Mouse (Mus musculus): ENCODE measurements around the gene Ccl1. TPM values are rescaled to one million over a fixed set of nuclear protein-coding genes. Genes with fewer than 3 reads are reported as not detected.

The Ccl1 gene
- polyA plus RNA-seq, 1 experiment from 2014 or later, result not detected

DNA sequence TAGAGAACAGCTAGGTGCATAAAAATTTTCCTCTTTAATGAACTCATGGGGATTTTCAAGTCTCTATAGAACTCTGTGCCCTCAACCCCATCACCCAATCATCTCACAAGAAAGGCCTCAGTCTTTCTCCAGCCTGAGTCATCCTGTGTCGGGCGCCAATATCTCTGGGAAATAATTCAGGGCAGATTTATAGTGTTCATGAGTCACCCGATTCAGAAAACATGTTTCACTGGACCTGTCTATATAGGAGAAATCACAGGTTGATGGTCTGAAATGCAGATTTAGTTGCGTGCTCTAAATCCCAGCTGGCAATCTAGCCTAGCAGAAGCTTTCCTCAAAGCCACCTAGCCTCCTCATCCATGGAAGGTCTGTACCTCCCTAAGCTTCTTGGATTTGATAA, 136.0 kb downstream of the Ccl1 start:
- no peak for DNase-seq (ENCODE audit: low spot score)
- Histone ChIP-seq H3K4me3 (no peak overlapping the region), H3K9me3 (no peaks in the 10 kb centered on the region), H3K4me1 (no peaks in the 10 kb centered on the region), H3K27me3 (replicated peaks; ENCODE audit: low read depth, poor library complexity, severe bottlenecking) (no peaks in the 10 kb centered on the region), H3K36me3 (replicated peaks) (no peaks in the 10 kb centered on the region), H3K27ac (replicated peaks) (no peak overlapping the region)
- WGBS, result 93% methylated on average over 4 of the region's 4 CpGs

- Histone ChIP-seq H3K36me3 (replicated peaks) (no peaks in the 10 kb centered on the region), H3K4me1 (no peaks in the 10 kb centered on the region), H3K27me3 (replicated peaks; ENCODE audit: low read depth, poor library complexity, severe bottlenecking) (no peaks in the 10 kb centered on the region), H3K9me3 (no peaks in the 10 kb centered on the region), H3K4me3 (no peak overlapping the region), H3K27ac (replicated peaks) (no peak overlapping the region)
- 95% methylated on average over 2 of the region's 2 CpGs for WGBS
- DNase-seq (ENCODE audit: low spot score), result no peak
These were observed 137.2 kb downstream of the Ccl1 start for GRCm38 (mm10) chr11:82168308-82168707.

- Histone ChIP-seq H3K36me3 (replicated peaks) (no peaks in the 10 kb centered on the region), H3K27ac (replicated peaks) (no peak overlapping the region), H3K27me3 (replicated peaks; ENCODE audit: low read depth, poor library complexity, severe bottlenecking) (no peaks in the 10 kb centered on the region), H3K4me1 (no peaks in the 10 kb centered on the region), H3K9me3 (no peaks in the 10 kb centered on the region), H3K4me3 (no peak overlapping the region)
- DNase-seq (ENCODE audit: low spot score), result no peak
- 67% methylated on average over 8 of the region's 8 CpGs for WGBS
These were observed 142.2 kb downstream of the Ccl1 start for GRCm38 (mm10) chr11:82163285-82163684.

GRCm38 (mm10) chr11:82159126-82159525, 146.4 kb downstream of the Ccl1 start:
- Histone ChIP-seq H3K4me3 (no peak overlapping the region), H3K4me1 (no peaks in the 10 kb centered on the region), H3K36me3 (replicated peaks) (no peaks in the 10 kb centered on the region), H3K9me3 (no peaks in the 10 kb centered on the region), H3K27ac (replicated peaks) (no peak overlapping the region), H3K27me3 (replicated peaks; ENCODE audit: low read depth, poor library complexity, severe bottlenecking) (no peaks in the 10 kb centered on the region)
- 82% methylated on average over 2 of the region's 2 CpGs for WGBS
- DNase-seq (ENCODE audit: low spot score), result no peak

DNA sequence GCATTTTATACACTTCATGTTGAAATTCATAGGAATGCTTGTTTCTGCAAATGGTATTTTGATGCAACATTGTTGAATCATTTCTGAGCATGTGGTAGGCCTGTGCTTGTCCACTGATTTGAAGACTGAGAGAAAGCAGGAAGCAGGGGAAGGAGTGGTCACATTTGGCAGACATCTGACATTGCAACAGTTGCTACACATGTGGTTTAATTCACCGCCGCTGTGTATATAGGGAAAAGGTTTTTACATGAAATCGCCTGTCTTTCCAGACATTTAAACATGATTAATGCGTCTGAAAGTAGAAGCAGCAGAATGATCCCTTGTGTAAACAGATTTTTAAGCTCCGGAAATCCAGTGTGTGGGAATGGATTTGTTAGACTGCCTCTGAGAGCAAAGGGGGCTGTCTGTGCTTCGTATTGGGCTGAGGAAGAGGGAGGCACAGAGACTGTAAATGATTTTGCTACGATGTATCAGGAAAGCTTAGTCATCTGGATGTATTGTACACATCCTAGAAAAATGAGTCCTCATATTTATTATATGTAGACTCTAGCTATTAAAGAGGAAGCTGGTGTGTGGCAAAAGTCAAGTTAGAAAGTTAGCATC, 165.9 kb downstream of the Ccl1 start:
- no peaks in the 10 kb centered on the region for H3K36me3 ChIP-seq (replicated peaks)
- no peaks in the 10 kb centered on the region for H3K4me1 ChIP-seq
- WGBS, result 76% methylated on average over 7 of the region's 7 CpGs
- H3K9me3 ChIP-seq, result no peaks in the 10 kb centered on the region
- DNase-seq (ENCODE audit: low spot score), result no peak
- H3K4me3 ChIP-seq, result no peak overlapping the region
- no peaks in the 10 kb centered on the region for H3K27me3 ChIP-seq (replicated peaks; ENCODE audit: low read depth, poor library complexity, severe bottlenecking)
- no peak overlapping the region for H3K27ac ChIP-seq (replicated peaks)

- 91% methylated on average over 2 of the region's 2 CpGs for whole genome bisulfite sequencing
- no peak for DNase-seq (ENCODE audit: low spot score)
- no peak overlapping the region for H3K27ac ChIP-seq (replicated peaks)
- H3K9me3 ChIP-seq, result no peaks in the 10 kb centered on the region
- H3K4me1 ChIP-seq, result no peaks in the 10 kb centered on the region
- no peaks in the 10 kb centered on the region for H3K36me3 ChIP-seq (replicated peaks)
- H3K4me3 ChIP-seq, result no peak overlapping the region
- H3K27me3 ChIP-seq (replicated peaks; ENCODE audit: low read depth, poor library complexity, severe bottlenecking), result no peaks in the 10 kb centered on the region
These were observed 169.3 kb downstream of the Ccl1 start for GRCm38 (mm10) chr11:82136196-82136595.

DNA sequence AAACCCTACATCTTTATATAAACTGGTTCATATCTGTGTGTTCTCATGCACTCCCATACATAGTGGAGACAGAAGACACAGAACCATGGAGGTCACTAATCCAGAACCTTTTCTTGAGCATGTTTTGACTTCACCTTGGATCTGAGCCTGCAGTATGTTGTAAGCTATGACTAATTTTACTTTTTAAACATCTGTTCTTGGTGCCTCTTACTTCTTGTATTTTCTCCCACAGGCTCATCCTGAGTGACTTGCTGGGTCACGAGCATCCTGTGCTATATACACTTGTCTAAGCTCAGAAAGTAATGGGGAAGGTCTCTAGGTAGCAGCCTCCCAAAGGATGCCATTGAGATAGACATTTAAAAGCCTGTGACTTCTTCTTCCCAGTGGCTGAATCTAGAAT, 172.5 kb downstream of the Ccl1 start:
- 79% methylated on average over 1 of the region's 1 CpGs for WGBS
- H3K4me1 ChIP-seq, result no peaks in the 10 kb centered on the region
- no peak for DNase-seq (ENCODE audit: low spot score)

More for the DNA sequence above, 172.5 kb downstream of the Ccl1 start:
- Histone ChIP-seq H3K36me3 (replicated peaks) (no peaks in the 10 kb centered on the region), H3K27ac (replicated peaks) (no peak overlapping the region), H3K27me3 (replicated peaks; ENCODE audit: low read depth, poor library complexity, severe bottlenecking) (no peaks in the 10 kb centered on the region), H3K4me3 (no peak overlapping the region), H3K9me3 (no peaks in the 10 kb centered on the region)

Other genes starting within 250 kb of the Ccl1 start
- not detected in 2 replicates for gene Ccl11, start 247.9 kb downstream of the Ccl1 start, polyA plus RNA-seq (2016; fragmentation: Nextera tagmentation; extraction: Ambion mirVana)
- gene Ccl12, start 203.8 kb downstream of the Ccl1 start, polyA plus RNA-seq (2016; fragmentation: Nextera tagmentation; extraction: Ambion mirVana), result 1.2 TPM in 1 of 2 replicates, not detected in the other
- not detected in 2 replicates for gene Ccl8, start 190.5 kb downstream of the Ccl1 start, polyA plus RNA-seq (2016; fragmentation: Nextera tagmentation; extraction: Ambion mirVana)
- gene Tmem132e, start 83.2 kb upstream of the Ccl1 start, polyA plus RNA-seq (2016; fragmentation: Nextera tagmentation; extraction: Ambion mirVana), result 1.0 and 1.2 TPM in 2 replicates

All from embryonic facial prominence, embryonic 10.5 days (tissue).